Mouse (Mus musculus) hindbrain, embryonic 11.5 days (tissue): ENCODE data around the gene Pofut1. TPM values are rescaled to one million over a fixed set of nuclear protein-coding genes. Genes with fewer than 3 reads are reported as not detected.
"Not testable (repeated sequence)": the region's sequence is repeated elsewhere in the genome, so short reads cannot be mapped to it uniquely, and the experiment has no call there.

Experiments used
- ATAC-seq: fragments of 200-750 bp; cut with Nextera tagmentation; 2 replicates; pipeline ENCODE4 v1.8.0; 2017; ENCODE audit warnings: mild to moderate bottlenecking, moderate TSS enrichment, moderate library complexity; ENCODE audit not compliant: low FRiP score
- DNase-seq: peaks from one replicate; pipeline ENCODE4 v3.0.0-alpha.2; 2015; ENCODE audit warnings: low spot score
- H3K27ac ChIP-seq: fragments of 300-500 bp; sonication (generic); 2 replicates; pipeline ENCODE4 v1.5.1; 2014; ENCODE audit warnings: mild to moderate bottlenecking, low read depth, low read length
- H3K27me3 ChIP-seq: fragments of 300-500 bp; sonication (generic); 2 replicates; pipeline ENCODE4 v1.6.1; 2014; ENCODE audit warnings: mild to moderate bottlenecking, low read length, moderate library complexity, mixed read lengths; ENCODE audit not compliant: control insufficient read depth, insufficient read depth
- H3K36me3 ChIP-seq: fragments of 300-500 bp; sonication (generic); 2 replicates; pipeline ENCODE4 v1.6.1; 2014; ENCODE audit warnings: mild to moderate bottlenecking, low read length, moderate library complexity, mixed read lengths; ENCODE audit not compliant: control insufficient read depth, insufficient read depth
- H3K4me1 ChIP-seq: fragments of 300-500 bp; sonication (generic); replicated peaks from 2 replicates; pipeline ENCODE4 v1.6.1; 2014; ENCODE audit warnings: low read length, mixed read lengths; ENCODE audit not compliant: control insufficient read depth, insufficient read depth
- H3K4me2 ChIP-seq: fragments of 300-500 bp; sonication (generic); replicated peaks from 2 replicates; pipeline ENCODE4 v1.6.1; 2014; ENCODE audit warnings: mild to moderate bottlenecking, low read depth, low read length
- H3K4me3 ChIP-seq: fragments of 300-500 bp; sonication (generic); 2 replicates; pipeline ENCODE4 v1.5.1; 2014; ENCODE audit warnings: low read depth, low read length
- H3K9ac ChIP-seq: fragments of 300-500 bp; sonication (generic); 2 replicates; pipeline ENCODE4 v1.6.1; 2014; ENCODE audit warnings: low read depth, low read length
- H3K9me3 ChIP-seq: fragments of 300-500 bp; sonication (generic); 2 replicates; pipeline ENCODE4 v1.6.1; 2016; ENCODE audit warnings: low read length; ENCODE audit not compliant: control insufficient read depth
- WGBS: fragments of 180-500 bp; shearing (Covaris S2); extraction: QIAGEN DNeasy Blood & Tissue Kit; methylation state at CpG from one replicate; pipeline ENCODE4 v1.1.7; 2014; 5-methylcytosine and 5-hydroxymethylcytosine counted together
- polyA plus RNA-seq: library from polyadenylated mRNA; unstranded; fragments of >200 nt; fragmentation: Nextera tagmentation; extraction: Ambion mirVana; gene quantifications from 2 replicates; pipeline ENCODE4 v1.2.1, GENCODE M21; 2014

Pofut1 gene
- polyA plus RNA-seq, 1 experiment from 2014 or later: 8.4 TPM

- ATAC-seq: no peak
- DNase-seq: no peak
- peaks cover 3% of the 10 kb centered on the region for H3K4me1 ChIP-seq
- peak overlapping the region; percentile 98 for H3K9ac ChIP-seq
- H3K4me3 ChIP-seq: peak overlapping the region; percentile 98
- no peak overlapping the region for H3K27ac ChIP-seq
- H3K36me3 ChIP-seq: no peaks in the 10 kb centered on the region
- 71% methylated on average over 6 of the region's 6 CpGs for WGBS
- peak overlapping the region; percentile 85 for H3K4me2 ChIP-seq
- no peaks in the 10 kb centered on the region for H3K9me3 ChIP-seq
- H3K27me3 ChIP-seq: no peaks in the 10 kb centered on the region
Observed at GRCm38 (mm10) chr2:153242156-153242555, 823 bp downstream of the Pofut1 start.

- no peak overlapping the region for H3K4me3 ChIP-seq
- H3K9me3 ChIP-seq: no peaks in the 10 kb centered on the region
- peaks cover 3% of the 10 kb centered on the region; the same call in 1 of the 2 replicates for H3K36me3 ChIP-seq
- no peaks in the 10 kb centered on the region for H3K4me1 ChIP-seq
- DNase-seq: no peak
- no peak for ATAC-seq
- WGBS: 93% methylated on average over 5 of the region's 5 CpGs
- no peak overlapping the region for H3K9ac ChIP-seq
- H3K4me2 ChIP-seq: no peak overlapping the region
- no peaks in the 10 kb centered on the region for H3K27me3 ChIP-seq
- no peak overlapping the region for H3K27ac ChIP-seq
Observed at GRCm38 (mm10) chr2:153249751-153250150, 8.4 kb downstream of the Pofut1 start.

GRCm38 (mm10) chr2:153256604-153257003 lies 15.3 kb downstream of the Pofut1 start:
- DNase-seq: no peak
- H3K4me2 ChIP-seq: no peak overlapping the region
- H3K9ac ChIP-seq: no peak overlapping the region
- ATAC-seq: no peak
- H3K27me3 ChIP-seq: no peaks in the 10 kb centered on the region
- H3K4me1 ChIP-seq: no peaks in the 10 kb centered on the region
- H3K36me3 ChIP-seq: no peaks in the 10 kb centered on the region
- H3K9me3 ChIP-seq: no peaks in the 10 kb centered on the region
- no peak overlapping the region for H3K4me3 ChIP-seq
- 94% methylated on average over 2 of the region's 2 CpGs for WGBS
- no peak overlapping the region for H3K27ac ChIP-seq

GRCm38 (mm10) chr2:153259030-153259863 lies 17.9 kb downstream of the Pofut1 start:
- H3K36me3 ChIP-seq: 0 out of 2 replicates have a peak, but pooled peaks cover 5% of the 10 kb centered on the region
- 89% methylated on average over 12 of the region's 12 CpGs for WGBS

GRCm38 (mm10) chr2:153259864-153260674 lies 18.7 kb downstream of the Pofut1 start:
- no peak overlapping the region for H3K27ac ChIP-seq
- H3K27me3 ChIP-seq: no peaks in the 10 kb centered on the region
- no peak overlapping the region for H3K4me3 ChIP-seq
- no peaks in the 10 kb centered on the region for H3K9me3 ChIP-seq
- H3K4me2 ChIP-seq: no peak overlapping the region
- DNase-seq (no peak), ATAC-seq (no peak)
- H3K9ac ChIP-seq: no peak overlapping the region
- 79% methylated on average over 3 of the region's 3 CpGs for WGBS
- no peaks in the 10 kb centered on the region for H3K4me1 ChIP-seq
- 0 out of 2 replicates have a peak, but pooled peaks cover 5% of the 10 kb centered on the region for H3K36me3 ChIP-seq

More at GRCm38 (mm10) chr2:153259030-153259863, 17.9 kb downstream of the Pofut1 start:
- H3K4me1 ChIP-seq: no peaks in the 10 kb centered on the region
- H3K27ac ChIP-seq: no peak overlapping the region
- ATAC-seq (no peak), DNase-seq (no peak)
- H3K4me3 ChIP-seq: no peak overlapping the region
- H3K27me3 ChIP-seq: no peaks in the 10 kb centered on the region
- H3K9me3 ChIP-seq: no peaks in the 10 kb centered on the region
- no peak overlapping the region for H3K4me2 ChIP-seq
- no peak overlapping the region for H3K9ac ChIP-seq

GRCm38 (mm10) chr2:153263053-153263452 lies 21.7 kb downstream of the Pofut1 start:
- no peaks in the 10 kb centered on the region for H3K4me1 ChIP-seq
- H3K27ac ChIP-seq: no peak overlapping the region
- H3K36me3 ChIP-seq: 0 out of 2 replicates have a peak, but pooled peaks cover 5% of the 10 kb centered on the region
- WGBS: 87% methylated on average over 7 of the region's 7 CpGs
- DNase-seq (no peak), ATAC-seq (no peak)
- no peaks in the 10 kb centered on the region for H3K9me3 ChIP-seq
- H3K27me3 ChIP-seq: no peaks in the 10 kb centered on the region
- no peak overlapping the region for H3K4me3 ChIP-seq
- H3K9ac ChIP-seq: no peak overlapping the region
- H3K4me2 ChIP-seq: no peak overlapping the region

- no peak for ATAC-seq
- H3K27ac ChIP-seq: no peak overlapping the region
- DNase-seq: no peak
Observed at GRCm38 (mm10) chr2:153267331-153267730, 26.0 kb downstream of the Pofut1 start.

GRCm38 (mm10) chr2:153270231-153270915 lies 29.0 kb downstream of the Pofut1 start:
- not testable (repeated sequence) for H3K4me3 ChIP-seq, H3K9ac ChIP-seq, ATAC-seq, H3K27me3 ChIP-seq, H3K4me2 ChIP-seq, H3K27ac ChIP-seq, DNase-seq, H3K4me1 ChIP-seq, H3K36me3 ChIP-seq, H3K9me3 ChIP-seq
- 76% methylated on average over 8 of the region's 8 CpGs for WGBS

More at GRCm38 (mm10) chr2:153267331-153267730, 26.0 kb downstream of the Pofut1 start:
- Histone ChIP-seq H3K36me3 (0 out of 2 replicates have a peak, but pooled peaks cover 5% of the 10 kb centered on the region), H3K27me3 (no peaks in the 10 kb centered on the region), H3K4me1 (no peaks in the 10 kb centered on the region), H3K9me3 (no peaks in the 10 kb centered on the region), H3K4me2 (no peak overlapping the region), H3K9ac (no peak overlapping the region), H3K4me3 (no peak overlapping the region)
- WGBS: 92% methylated on average over 2 of the region's 2 CpGs
